Mouse (Mus musculus) brown adipose tissue, adult 24 weeks (tissue): ENCODE data around the gene Prr19. TPM values are rescaled to one million over a fixed set of nuclear protein-coding genes. Genes with fewer than 3 reads are reported as not detected.

Experiments used
- H3K27ac ChIP-seq: fragments of 200-500 bp; replicated peaks from 2 replicates; pipeline ENCODE4 v1.5.1; 2012; ENCODE audit warnings: low read depth, mild to moderate bottlenecking, low read length
- H3K4me1 ChIP-seq: fragments of 200-500 bp; 2 replicates; pipeline ENCODE4 v1.6.1; 2012; ENCODE audit warnings: low read length, mixed read lengths; ENCODE audit not compliant: control insufficient read depth, insufficient read depth, insufficient read length
- H3K4me3 ChIP-seq: fragments of 200-500 bp; 2 replicates; pipeline ENCODE4 v1.5.1; 2012; ENCODE audit warnings: low read depth, mild to moderate bottlenecking, low read length, moderate library complexity; ENCODE audit not compliant: insufficient read depth
- polyA plus RNA-seq: library from polyadenylated mRNA; stranded (reverse); fragments of >200 nt; gene quantifications from 2 replicates; pipeline ENCODE4 v1.2.4, GENCODE M21; 2012; ENCODE audit not compliant: missing spikeins, insufficient read depth, insufficient read length

The Prr19 gene
- polyA plus RNA-seq, 1 experiment: not detected

- Histone ChIP-seq H3K4me3 (peak overlapping the region; percentile 76), H3K27ac (no peak overlapping the region), H3K4me1 (no peaks in the 10 kb centered on the region)
Observed at GRCm38 (mm10) chr7:25296945-25297453, 4.2 kb upstream of the Prr19 start.

- Histone ChIP-seq H3K4me1 (no peaks in the 10 kb centered on the region), H3K4me3 (peak within 1 kb of the TSS; percentile 76), H3K27ac (peak within 1 kb of the TSS; percentile 4)
Observed at GRCm38 (mm10) chr7:25297454-25298325, 3.5 kb upstream of the Prr19 start, which contains the start of gene Pafah1b3. Gene Pafah1b3 (minus strand): TSS chr7:25297986.

- Histone ChIP-seq H3K4me3 (no peak overlapping the region), H3K4me1 (no peaks in the 10 kb centered on the region), H3K27ac (no peak overlapping the region)
Observed at GRCm38 (mm10) chr7:25303003-25303684, 1.9 kb downstream of the Prr19 start.

- no peaks in the 10 kb centered on the region for H3K4me1 ChIP-seq
Observed at GRCm38 (mm10) chr7:25303685-25304006, 2.4 kb downstream of the Prr19 start.

GRCm38 (mm10) chr7:25305481-25305880 is 4.3 kb downstream of the Prr19 start:
- Histone ChIP-seq H3K4me1 (no peaks in the 10 kb centered on the region), H3K4me3 (peak overlapping the region; percentile 48; the same call in 1 of the 2 replicates), H3K27ac (no peak overlapping the region)

More at GRCm38 (mm10) chr7:25303685-25304006, 2.4 kb downstream of the Prr19 start:
- Histone ChIP-seq H3K27ac (no peak overlapping the region), H3K4me3 (no peak overlapping the region)

GRCm38 (mm10) chr7:25305956-25306613 is 4.9 kb downstream of the Prr19 start, which contains the start of gene Tmem145:
Gene Tmem145 (plus strand): TSS chr7:25306106.
- H3K4me3 ChIP-seq: peak within 1 kb of the TSS; percentile 48
- no peaks in the 10 kb centered on the region for H3K4me1 ChIP-seq
- H3K27ac ChIP-seq: no peak within 1 kb of the TSS

- no peaks in the 10 kb centered on the region for H3K4me1 ChIP-seq
Observed at GRCm38 (mm10) chr7:25306614-25306996, 5.4 kb downstream of the Prr19 start.

GRCm38 (mm10) chr7:25308702-25309318 is 7.6 kb downstream of the Prr19 start:
- H3K4me1 ChIP-seq: no peaks in the 10 kb centered on the region
- H3K27ac ChIP-seq: no peak overlapping the region
- no peak overlapping the region for H3K4me3 ChIP-seq

More at GRCm38 (mm10) chr7:25306614-25306996, 5.4 kb downstream of the Prr19 start:
- Histone ChIP-seq H3K27ac (no peak overlapping the region), H3K4me3 (no peak overlapping the region)

- H3K4me1 ChIP-seq: no peaks in the 10 kb centered on the region
- no peak overlapping the region for H3K4me3 ChIP-seq
- H3K27ac ChIP-seq: no peak overlapping the region
Observed at GRCm38 (mm10) chr7:25309425-25309824, 8.2 kb downstream of the Prr19 start.

GRCm38 (mm10) chr7:25311193-25311592 is 10.0 kb downstream of the Prr19 start:
- Histone ChIP-seq H3K4me3 (no peak overlapping the region), H3K27ac (no peak overlapping the region), H3K4me1 (no peaks in the 10 kb centered on the region)

- no peak overlapping the region for H3K27ac ChIP-seq
- no peak overlapping the region for H3K4me3 ChIP-seq
- H3K4me1 ChIP-seq: peaks cover 6% of the 10 kb centered on the region
Observed at GRCm38 (mm10) chr7:25313325-25313724, 12.1 kb downstream of the Prr19 start.

- H3K4me1 ChIP-seq: peaks cover 6% of the 10 kb centered on the region
- H3K27ac ChIP-seq: no peak overlapping the region
- H3K4me3 ChIP-seq: peak overlapping the region; percentile 22
Observed at GRCm38 (mm10) chr7:25314606-25315305, 13.5 kb downstream of the Prr19 start.

- peaks cover 6% of the 10 kb centered on the region for H3K4me1 ChIP-seq
- H3K27ac ChIP-seq: no peak overlapping the region
- peak overlapping the region; percentile 22 for H3K4me3 ChIP-seq
Observed at GRCm38 (mm10) chr7:25315306-25316041, 14.3 kb downstream of the Prr19 start.
